Mouse (Mus musculus): ENCODE data around the gene Pum2.

- TF ChIP-seq CTCF (IDR thresholded peaks at IDR 0.05 in 2 of 3, conservative IDR thresholded peaks at IDR 0.05 in 1 of 3; ENCODE audit: control insufficient read depth in 1 of 3, insufficient read depth in 1 of 3, low read depth in 2 of 3, low read length in 3 of 3, poor library complexity in 1 of 3, severe bottlenecking in 1 of 3) (no peak), GATA1 (IDR thresholded peaks at IDR 0.05; ENCODE audit: low read depth, low read length) (no peak), POLR2A (IDR thresholded peaks at IDR 0.05; ENCODE audit: control insufficient read depth in 1 of 2, insufficient read depth in 1 of 2, low read depth in 1 of 2, low read length in 2 of 2, poor library complexity in 1 of 2) (no peak), EP300 (IDR thresholded peaks at IDR 0.05; ENCODE audit: low read depth in 1 of 2, low read length in 2 of 2) (no peak), ETS1 (IDR thresholded peaks at IDR 0.05; ENCODE audit: low read depth, low read length) (no peak), MXI1 (IDR thresholded peaks at IDR 0.05; ENCODE audit: low read depth, low read length) (no peak), CHD2 (IDR thresholded peaks at IDR 0.05; ENCODE audit: low read length) (no peak), NRF1 (IDR thresholded peaks at IDR 0.05; ENCODE audit: insufficient read depth, low read depth, low read length, poor library complexity, severe bottlenecking) (no peak), GABPA (IDR thresholded peaks at IDR 0.05; ENCODE audit: low read depth, low read length) (no peak), MAZ (IDR thresholded peaks at IDR 0.05; ENCODE audit: low read depth, low read length) (no peak)
These were observed 124.6 kb downstream of the Pum2 start for GRCm38 (mm10) chr12:8798486-8799020.

Data from MEL (cell line).